Mouse (Mus musculus): Measurements from ENCODE around the gene B230217C12Rik.

The B230217C12Rik gene

GRCm38 (mm10) chr11:97840539-97840954, at the start of gene B230217C12Rik:
TSS of gene B230217C12Rik (plus strand) at chr11:97840780.
- DNase-seq (ENCODE audit: low read depth in 1 of 2, low spot score in 2 of 2) = no peak

DNA sequence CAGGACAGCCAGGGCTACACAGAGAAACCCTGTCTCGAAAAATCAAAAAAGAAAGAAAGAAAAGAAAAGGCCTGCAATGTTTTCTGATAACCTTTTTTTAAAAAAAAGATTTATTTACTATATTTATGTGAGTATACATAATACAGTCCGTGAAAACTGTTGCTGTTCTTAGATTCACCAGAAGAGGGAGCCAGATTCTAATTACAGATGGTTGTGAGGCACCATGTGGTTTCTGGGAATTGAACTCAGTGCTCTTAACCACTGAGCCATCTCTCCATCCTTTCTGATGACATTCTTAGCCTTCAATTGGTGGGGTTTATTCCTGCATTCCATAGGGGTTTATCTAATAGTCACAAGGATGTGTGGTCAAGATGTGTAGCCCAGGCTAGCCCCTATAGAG, 47.4 kb upstream of the B230217C12Rik start:
- DNase-seq (ENCODE audit: low read depth in 1 of 2, low spot score in 2 of 2) = no peak

DNA sequence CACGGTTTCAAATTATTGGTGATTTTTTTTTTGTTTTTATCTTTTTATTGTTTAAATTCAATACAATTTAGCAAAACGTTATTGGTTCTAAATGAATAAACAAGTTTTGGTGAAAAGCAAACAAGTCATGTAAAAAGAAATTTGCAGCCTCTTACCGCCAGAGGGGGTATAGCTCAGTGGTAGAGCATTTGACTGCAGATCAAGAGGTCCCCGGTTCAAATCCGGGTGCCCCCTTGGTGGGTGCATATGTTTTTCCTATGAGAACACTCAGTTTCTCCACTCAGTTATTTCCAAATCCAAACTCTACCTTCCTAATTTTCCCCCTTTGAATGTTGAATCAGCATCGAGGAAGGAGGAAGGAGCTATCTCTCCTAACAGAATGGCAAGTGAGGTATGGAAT, 43.7 kb upstream of the B230217C12Rik start:
- DNase-seq (ENCODE audit: low read depth in 1 of 2, low spot score in 2 of 2) = peak; percentile 17 to 68

DNA sequence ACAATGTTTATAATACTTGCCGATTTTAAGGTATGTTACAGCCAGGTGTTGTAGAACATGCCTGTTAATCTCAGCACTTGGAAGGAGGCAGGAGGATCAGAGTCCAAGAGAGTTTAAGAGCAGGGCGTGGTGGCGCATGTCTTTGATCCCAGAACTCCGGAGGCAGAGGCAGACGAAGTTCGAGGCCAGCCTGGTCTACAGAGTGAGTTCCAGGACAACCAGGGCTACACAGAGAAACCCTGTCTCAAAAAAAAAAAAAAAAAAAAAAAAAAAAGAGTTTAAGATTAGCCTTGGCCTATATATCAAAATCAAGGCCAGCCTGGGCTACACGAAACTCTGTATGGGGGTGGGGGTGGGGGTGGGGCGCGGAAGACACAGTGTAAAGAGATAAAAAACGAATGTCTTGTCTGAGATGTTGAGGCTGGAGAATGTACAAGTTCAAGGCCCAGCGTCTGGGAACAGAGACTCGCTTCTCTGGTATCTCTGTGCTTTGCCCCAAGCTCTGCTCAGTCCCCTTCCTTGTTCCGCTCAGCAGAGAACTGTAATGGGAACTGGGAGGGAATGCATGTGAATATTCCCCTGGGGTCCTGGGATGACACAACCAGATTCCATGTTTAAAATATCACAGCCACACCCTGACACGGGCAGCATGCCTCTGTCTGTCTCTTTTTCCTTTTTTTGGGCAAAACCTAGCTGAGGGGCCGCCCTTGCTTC, 43.1 kb upstream of the B230217C12Rik start:
- no peak for DNase-seq (ENCODE audit: low read depth in 1 of 2, low spot score in 2 of 2)

GRCm38 (mm10) chr11:97798083-97798435, 42.5 kb upstream of the B230217C12Rik start:
- no peak for DNase-seq (ENCODE audit: low read depth in 1 of 2, low spot score in 2 of 2)

DNA sequence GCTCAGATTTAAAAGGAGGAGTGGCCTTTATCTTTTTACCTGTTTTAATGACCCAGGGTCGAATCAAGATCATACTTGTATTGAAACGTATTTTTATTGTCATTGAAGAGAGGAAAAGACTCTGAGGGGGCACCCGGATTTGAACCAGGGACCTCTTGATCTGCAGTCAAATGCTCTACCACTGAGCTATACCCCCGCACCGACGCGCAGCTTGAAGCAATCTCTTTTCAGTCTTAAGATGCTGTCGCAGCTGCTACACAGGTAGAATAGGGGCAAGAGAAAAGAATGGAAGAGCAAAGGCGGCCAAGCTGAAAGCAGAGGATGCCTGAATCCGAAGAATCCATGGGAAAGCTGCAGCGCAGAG, 41.8 kb upstream of the B230217C12Rik start, which contains the start of gene Lasp1:
Gene Lasp1 (plus strand): TSS at position 219 of the 364 bp plus-strand sequence.
- DNase-seq (ENCODE audit: low read depth in 1 of 2, low spot score in 2 of 2) = peak; percentile 57 to 83

- DNase-seq (ENCODE audit: low read depth in 1 of 2, low spot score in 2 of 2) = peak; percentile 71 to 79
Observed at GRCm38 (mm10) chr11:97799146-97799993, 41.2 kb upstream of the B230217C12Rik start.

- DNase-seq (ENCODE audit: low read depth in 1 of 2, low spot score in 2 of 2) = peak in 1 of 2 experiments; percentile 38
Observed at GRCm38 (mm10) chr11:97799994-97800690, 40.4 kb upstream of the B230217C12Rik start.

GRCm38 (mm10) chr11:97800691-97801408, 39.7 kb upstream of the B230217C12Rik start:
- no peak for DNase-seq (ENCODE audit: low read depth in 1 of 2, low spot score in 2 of 2)

DNA sequence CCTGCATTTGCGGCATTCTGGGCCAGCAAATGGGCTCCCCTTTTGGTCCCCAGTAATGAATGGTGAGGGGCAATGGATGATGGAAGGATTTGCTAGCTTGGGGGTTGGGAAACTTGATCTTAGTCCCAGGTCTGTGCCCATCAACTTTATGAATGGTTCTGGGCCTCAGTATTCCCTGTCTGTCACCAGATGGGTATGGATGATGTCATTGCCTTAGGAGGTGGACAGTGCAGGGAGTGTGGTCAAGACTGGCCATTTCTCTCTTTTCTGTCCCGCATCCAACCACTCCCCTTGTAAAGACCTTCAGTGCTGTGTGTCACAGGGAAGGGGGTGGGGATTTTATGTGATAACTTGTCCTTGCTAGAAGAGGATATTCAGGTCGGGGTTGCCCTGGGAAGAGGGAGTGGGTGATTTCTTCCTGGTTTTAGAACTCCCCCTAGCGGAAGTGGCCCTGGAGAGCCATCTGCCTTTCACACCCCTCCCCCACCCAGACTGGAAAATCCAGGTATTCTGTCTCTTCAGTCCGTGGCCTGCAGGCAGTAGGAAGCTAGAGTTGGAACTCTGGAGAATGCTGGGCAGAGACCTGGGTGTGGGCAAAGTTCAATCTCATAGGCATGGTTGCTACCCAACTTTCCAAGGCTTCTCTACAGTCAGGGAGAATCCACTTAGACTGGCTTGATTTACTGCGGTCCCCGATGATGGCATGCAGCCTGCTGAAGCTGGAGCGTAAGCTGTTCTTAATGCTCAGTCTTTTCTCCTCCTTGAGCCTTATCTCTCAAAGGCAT, 39.0 kb upstream of the B230217C12Rik start:
- no peak for DNase-seq (ENCODE audit: low read depth in 1 of 2, low spot score in 2 of 2)

DNA sequence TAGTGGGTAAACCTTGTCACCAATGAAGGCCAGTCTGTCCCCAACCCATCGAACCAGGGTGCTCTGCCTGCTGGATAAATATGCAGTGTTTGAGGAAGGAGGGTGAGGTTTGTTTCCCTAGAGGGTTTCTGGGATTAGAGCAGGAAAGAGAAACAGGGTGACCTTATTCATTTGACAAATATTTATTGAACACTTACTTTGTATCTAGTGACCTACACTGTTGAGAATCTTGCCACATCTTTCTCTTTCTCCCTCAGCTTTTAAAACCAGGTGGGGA, 38.4 kb upstream of the B230217C12Rik start:
- no peak for DNase-seq (ENCODE audit: low read depth in 1 of 2, low spot score in 2 of 2)

GRCm38 (mm10) chr11:97802495-97802894, 38.1 kb upstream of the B230217C12Rik start:
- DNase-seq (ENCODE audit: low read depth in 1 of 2, low spot score in 2 of 2) = no peak

- DNase-seq (ENCODE audit: low read depth in 1 of 2, low spot score in 2 of 2) = no peak
Observed at GRCm38 (mm10) chr11:97803847-97804246, 36.7 kb upstream of the B230217C12Rik start.

DNA sequence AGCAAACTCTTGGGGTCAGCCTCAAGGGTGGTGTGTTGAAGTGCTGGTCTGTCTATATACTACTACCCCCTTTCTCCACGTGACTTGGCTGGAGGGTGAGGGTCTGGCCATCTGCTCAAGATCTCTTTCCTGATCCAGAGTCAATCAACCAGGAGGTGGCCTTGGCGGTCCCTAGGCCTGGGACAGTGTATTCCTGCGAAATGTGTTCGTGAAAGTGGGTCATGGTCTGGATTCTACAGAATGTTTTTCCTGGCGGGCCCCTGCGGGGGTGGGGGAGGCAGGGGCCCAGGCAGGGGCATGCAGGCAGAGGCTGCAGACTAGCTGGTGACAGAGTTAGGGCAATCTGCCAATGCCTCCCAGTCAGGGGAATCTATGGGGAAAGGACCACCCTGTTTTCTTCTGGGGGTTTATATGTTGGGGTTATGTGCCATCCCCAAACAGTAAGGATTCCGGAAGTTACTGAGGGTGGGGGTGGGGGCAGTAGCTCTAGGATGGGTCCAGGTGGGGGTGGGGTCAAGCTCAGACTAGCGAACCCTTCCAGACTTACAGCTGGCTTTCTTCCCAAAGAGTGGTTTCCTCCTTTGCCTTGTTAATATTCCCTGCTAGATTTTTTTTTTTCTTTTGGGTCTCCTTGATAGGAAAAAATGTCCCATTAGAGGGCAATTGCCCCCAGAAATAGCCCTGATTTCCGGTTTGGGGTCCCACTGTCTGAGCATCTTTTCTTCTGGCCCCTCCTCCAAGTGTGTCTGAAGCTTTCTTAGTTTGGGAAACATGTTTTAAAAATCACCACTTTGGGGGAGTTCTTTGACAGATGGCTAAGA, 35.5 kb upstream of the B230217C12Rik start:
- DNase-seq (ENCODE audit: low read depth in 1 of 2, low spot score in 2 of 2) = no peak

- no peak for DNase-seq (ENCODE audit: low read depth in 1 of 2, low spot score in 2 of 2)
Observed at GRCm38 (mm10) chr11:97805662-97806612, 34.6 kb upstream of the B230217C12Rik start.

DNA sequence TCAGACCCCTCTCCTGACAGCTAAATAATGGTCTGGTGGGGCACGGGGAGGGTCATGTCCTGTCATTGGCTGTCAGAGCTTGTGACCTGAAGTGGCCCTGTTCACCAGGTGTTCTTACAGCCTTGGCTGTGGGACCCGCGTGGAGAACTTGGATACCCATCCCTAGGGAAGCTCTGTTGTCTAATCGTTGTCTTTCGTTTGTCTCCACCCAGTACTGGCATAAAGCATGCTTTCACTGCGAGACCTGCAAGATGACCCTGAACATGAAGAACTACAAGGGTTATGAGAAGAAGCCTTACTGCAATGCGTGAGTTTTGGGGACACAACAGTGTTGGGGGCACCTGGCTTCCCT, 34.0 kb upstream of the B230217C12Rik start:
- no peak for DNase-seq (ENCODE audit: low read depth in 1 of 2, low spot score in 2 of 2)

DNA sequence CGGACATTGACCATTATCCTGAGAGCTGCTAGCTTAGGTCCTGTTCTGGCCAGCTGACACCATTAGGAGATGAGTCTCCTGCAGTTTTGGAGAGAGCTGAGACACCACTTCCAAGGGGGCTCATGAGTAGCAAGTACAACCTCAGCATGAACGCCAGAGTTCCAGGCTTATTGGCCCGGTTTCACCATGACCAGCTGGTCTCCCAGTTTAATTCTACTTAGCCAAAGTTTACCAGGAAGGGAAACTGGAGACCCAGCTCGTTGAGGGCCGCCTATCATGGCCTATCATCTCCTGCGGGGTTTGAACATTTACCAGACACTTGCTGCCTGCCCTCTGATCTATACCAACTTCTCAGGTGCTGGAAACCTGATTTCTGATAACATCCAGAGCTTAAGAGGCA, 33.0 kb upstream of the B230217C12Rik start:
- DNase-seq (ENCODE audit: low read depth in 1 of 2, low spot score in 2 of 2) = no peak

- DNase-seq (ENCODE audit: low read depth in 1 of 2, low spot score in 2 of 2) = no peak
Observed at GRCm38 (mm10) chr11:97808093-97808492, 32.5 kb upstream of the B230217C12Rik start.

All from monocyte, adult 2 months (primary cell).